Mouse (Mus musculus): Measurements from ENCODE around the gene Ddit4.

- TF ChIP-seq CTCF (IDR thresholded peaks at IDR 0.05; ENCODE audit: insufficient read depth, low read depth, low read length) (0 out of 2 replicates have a peak, but pooled peaks have one; percentile 24), POLR2A (IDR thresholded peaks at IDR 0.05; ENCODE audit: insufficient read depth, low read depth, low read length) (no peak)
These were observed 880 bp downstream of the Ddit4 start for GRCm38 (mm10) chr10:59950716-59951191.

Measured in olfactory bulb, adult 2 months (tissue).